Mouse (Mus musculus): ENCODE data around the gene Ptgis. TPM values are rescaled to one million over a fixed set of nuclear protein-coding genes. Genes with fewer than 3 reads are reported as not detected.

Ptgis gene
- total and polyA plus RNA-seq, 3 experiments = not detected

GRCm38 (mm10) chr2:167232132-167233008 lies 8.0 kb downstream of the Ptgis start:
- Histone ChIP-seq H3K4me3 (ENCODE audit: low read depth, low read length) (no peak overlapping the region), H3K9me3 (replicated peaks) (no peaks in the 10 kb centered on the region), H3K27me3 (ENCODE audit: insufficient read depth, low read length) (peaks cover 3% of the 10 kb centered on the region), H3K36me3 (replicated peaks) (no peaks in the 10 kb centered on the region), H3K4me1 (ENCODE audit: insufficient read depth, low read depth, low read length) (peaks cover 5% of the 10 kb centered on the region; the same call in 1 of the 2 replicates)
- DNase-seq (ENCODE audit: low spot score) = no peak
- no peak for TF ChIP-seq GATA1 (IDR thresholded peaks at IDR 0.05; ENCODE audit: borderline replicate concordance, low read length)
- TF ChIP-seq TAL1 (conservative IDR thresholded peaks at IDR 0.05; ENCODE audit: low read depth, low read length) = no peak
- no peak for TF ChIP-seq GATA2 (IDR thresholded peaks at IDR 0.05; ENCODE audit: borderline replicate concordance, low read depth, low read length)
- TF ChIP-seq CTCF (IDR thresholded peaks at IDR 0.05; ENCODE audit: low read depth, low read length) = no peak
- TF ChIP-seq POLR2AphosphoS5 (IDR thresholded peaks at IDR 0.05; ENCODE audit: insufficient replicate concordance, low read depth, low read length) = no peak
- no peak for ATAC-seq (ENCODE audit: extremely low read depth, insufficient number of reproducible peaks, low FRiP score, poor library complexity, severe bottlenecking)

GRCm38 (mm10) chr2:167230554-167230953 lies 9.8 kb downstream of the Ptgis start:
- peaks cover 5% of the 10 kb centered on the region; the same call in 1 of the 2 replicates for H3K4me1 ChIP-seq (ENCODE audit: insufficient read depth, low read depth, low read length)
- no peak for ATAC-seq (ENCODE audit: extremely low read depth, insufficient number of reproducible peaks, low FRiP score, poor library complexity, severe bottlenecking)
- no peak overlapping the region for H3K4me3 ChIP-seq (ENCODE audit: low read depth, low read length)
- DNase-seq (ENCODE audit: low spot score) = no peak
- H3K9me3 ChIP-seq (replicated peaks) = no peaks in the 10 kb centered on the region
- TF ChIP-seq POLR2AphosphoS5 (IDR thresholded peaks at IDR 0.05; ENCODE audit: insufficient replicate concordance, low read depth, low read length) = no peak
- no peak for TF ChIP-seq GATA2 (IDR thresholded peaks at IDR 0.05; ENCODE audit: borderline replicate concordance, low read depth, low read length)
- TF ChIP-seq GATA1 (IDR thresholded peaks at IDR 0.05; ENCODE audit: borderline replicate concordance, low read length) = no peak
- no peak for TF ChIP-seq TAL1 (conservative IDR thresholded peaks at IDR 0.05; ENCODE audit: low read depth, low read length)
- TF ChIP-seq CTCF (IDR thresholded peaks at IDR 0.05; ENCODE audit: low read depth, low read length) = no peak
- no peaks in the 10 kb centered on the region for H3K36me3 ChIP-seq (replicated peaks)
- peaks cover 1% of the 10 kb centered on the region for H3K27me3 ChIP-seq (ENCODE audit: insufficient read depth, low read length)

- Histone ChIP-seq H3K27me3 (ENCODE audit: insufficient read depth, low read length) (peaks cover 6% of the 10 kb centered on the region; the same call in 1 of the 2 replicates), H3K4me3 (ENCODE audit: low read depth, low read length) (no peak overlapping the region), H3K9me3 (replicated peaks) (no peaks in the 10 kb centered on the region), H3K4me1 (ENCODE audit: insufficient read depth, low read depth, low read length) (no peaks in the 10 kb centered on the region), H3K36me3 (replicated peaks) (no peaks in the 10 kb centered on the region)
- DNase-seq (ENCODE audit: low spot score) (no peak), ATAC-seq (ENCODE audit: extremely low read depth, insufficient number of reproducible peaks, low FRiP score, poor library complexity, severe bottlenecking) (no peak)
- TF ChIP-seq CTCF (IDR thresholded peaks at IDR 0.05; ENCODE audit: low read depth, low read length) (no peak), TAL1 (conservative IDR thresholded peaks at IDR 0.05; ENCODE audit: low read depth, low read length) (no peak), POLR2AphosphoS5 (IDR thresholded peaks at IDR 0.05; ENCODE audit: insufficient replicate concordance, low read depth, low read length) (no peak), GATA2 (IDR thresholded peaks at IDR 0.05; ENCODE audit: borderline replicate concordance, low read depth, low read length) (no peak), GATA1 (IDR thresholded peaks at IDR 0.05; ENCODE audit: borderline replicate concordance, low read length) (no peak)
Observed at GRCm38 (mm10) chr2:167224937-167225336, 15.5 kb downstream of the Ptgis start.

GRCm38 (mm10) chr2:167224194-167224593 lies 16.2 kb downstream of the Ptgis start:
- Histone ChIP-seq H3K4me3 (ENCODE audit: low read depth, low read length) (no peak overlapping the region), H3K27me3 (ENCODE audit: insufficient read depth, low read length) (peaks cover 6% of the 10 kb centered on the region; the same call in 1 of the 2 replicates), H3K4me1 (ENCODE audit: insufficient read depth, low read depth, low read length) (no peaks in the 10 kb centered on the region), H3K9me3 (replicated peaks) (no peaks in the 10 kb centered on the region), H3K36me3 (replicated peaks) (no peaks in the 10 kb centered on the region)
- ATAC-seq (ENCODE audit: extremely low read depth, insufficient number of reproducible peaks, low FRiP score, poor library complexity, severe bottlenecking) (no peak), DNase-seq (ENCODE audit: low spot score) (no peak)
- TF ChIP-seq POLR2AphosphoS5 (IDR thresholded peaks at IDR 0.05; ENCODE audit: insufficient replicate concordance, low read depth, low read length) (no peak), GATA2 (IDR thresholded peaks at IDR 0.05; ENCODE audit: borderline replicate concordance, low read depth, low read length) (no peak), GATA1 (IDR thresholded peaks at IDR 0.05; ENCODE audit: borderline replicate concordance, low read length) (no peak), TAL1 (conservative IDR thresholded peaks at IDR 0.05; ENCODE audit: low read depth, low read length) (no peak), CTCF (IDR thresholded peaks at IDR 0.05; ENCODE audit: low read depth, low read length) (no peak)

- no peaks in the 10 kb centered on the region for H3K4me1 ChIP-seq (ENCODE audit: insufficient read depth, low read depth, low read length)
- H3K9me3 ChIP-seq (replicated peaks) = peaks cover 3% of the 10 kb centered on the region
- H3K27me3 ChIP-seq (ENCODE audit: insufficient read depth, low read length) = peaks cover 6% of the 10 kb centered on the region; the same call in 1 of the 2 replicates
- H3K4me3 ChIP-seq (ENCODE audit: low read depth, low read length) = no peak overlapping the region
- H3K36me3 ChIP-seq (replicated peaks) = no peaks in the 10 kb centered on the region
- no peak for TF ChIP-seq GATA2 (IDR thresholded peaks at IDR 0.05; ENCODE audit: borderline replicate concordance, low read depth, low read length)
- TF ChIP-seq CTCF (IDR thresholded peaks at IDR 0.05; ENCODE audit: low read depth, low read length) = no peak
- TF ChIP-seq POLR2AphosphoS5 (IDR thresholded peaks at IDR 0.05; ENCODE audit: insufficient replicate concordance, low read depth, low read length) = no peak
- no peak for TF ChIP-seq TAL1 (conservative IDR thresholded peaks at IDR 0.05; ENCODE audit: low read depth, low read length)
- TF ChIP-seq GATA1 (IDR thresholded peaks at IDR 0.05; ENCODE audit: borderline replicate concordance, low read length) = no peak
- DNase-seq (ENCODE audit: low spot score) (no peak), ATAC-seq (ENCODE audit: extremely low read depth, insufficient number of reproducible peaks, low FRiP score, poor library complexity, severe bottlenecking) (no peak)
Observed at GRCm38 (mm10) chr2:167222152-167222551, 18.3 kb downstream of the Ptgis start.

GRCm38 (mm10) chr2:167221159-167221845 lies 19.1 kb downstream of the Ptgis start:
- TF ChIP-seq GATA1 (IDR thresholded peaks at IDR 0.05; ENCODE audit: borderline replicate concordance, low read length) (no peak), GATA2 (IDR thresholded peaks at IDR 0.05; ENCODE audit: borderline replicate concordance, low read depth, low read length) (no peak), TAL1 (conservative IDR thresholded peaks at IDR 0.05; ENCODE audit: low read depth, low read length) (no peak), POLR2AphosphoS5 (IDR thresholded peaks at IDR 0.05; ENCODE audit: insufficient replicate concordance, low read depth, low read length) (no peak), CTCF (IDR thresholded peaks at IDR 0.05; ENCODE audit: low read depth, low read length) (no peak)
- no peak for ATAC-seq (ENCODE audit: extremely low read depth, insufficient number of reproducible peaks, low FRiP score, poor library complexity, severe bottlenecking)
- no peak for DNase-seq (ENCODE audit: low spot score)
- H3K4me3 ChIP-seq (ENCODE audit: low read depth, low read length) = no peak overlapping the region
- H3K9me3 ChIP-seq (replicated peaks) = peaks cover 8% of the 10 kb centered on the region
- H3K4me1 ChIP-seq (ENCODE audit: insufficient read depth, low read depth, low read length) = no peaks in the 10 kb centered on the region
- H3K36me3 ChIP-seq (replicated peaks) = no peaks in the 10 kb centered on the region
- H3K27me3 ChIP-seq (ENCODE audit: insufficient read depth, low read length) = peaks cover 6% of the 10 kb centered on the region; the same call in 1 of the 2 replicates

All from G1E (cell line).